Mouse (Mus musculus) liver, embryonic 11.5 days (tissue): ENCODE data around the gene Zfp575. TPM values are rescaled to one million over a fixed set of nuclear protein-coding genes. Genes with fewer than 3 reads are reported as not detected.
A peak's percentile ranks its signal among the peaks of the same experiment; 100 is the strongest.

Experiments
- ATAC-seq: fragments of 200-750 bp; cut with Nextera tagmentation; replicated peaks from 2 replicates; pipeline ENCODE4 v1.8.0; 2017; ENCODE audit warnings: moderate number of reproducible peaks, mild to moderate bottlenecking, moderate TSS enrichment, moderate library complexity; ENCODE audit not compliant: low FRiP score
- DNase-seq: peaks from one replicate; pipeline ENCODE4 v3.0.0-alpha.2; 2017; ENCODE audit warnings: low spot score
- H3K27ac ChIP-seq: fragments of 300-500 bp; sonication (generic); 2 replicates; pipeline ENCODE4 v1.5.1; 2014; ENCODE audit warnings: mild to moderate bottlenecking, low read depth, low read length, control low read depth
- H3K27me3 ChIP-seq: fragments of 300-500 bp; sonication (generic); replicated peaks from 2 replicates; pipeline ENCODE4 v1.6.1; 2014; ENCODE audit warnings: low read length, mixed read lengths; ENCODE audit not compliant: control insufficient read depth, insufficient read depth
- H3K36me3 ChIP-seq: fragments of 300-500 bp; sonication (generic); 2 replicates; pipeline ENCODE4 v1.6.1; 2014; ENCODE audit warnings: mild to moderate bottlenecking, low read length, moderate library complexity, mixed read lengths; ENCODE audit not compliant: control insufficient read depth, insufficient read depth
- H3K4me1 ChIP-seq: fragments of 300-500 bp; sonication (generic); replicated peaks from 2 replicates; pipeline ENCODE4 v1.6.1; 2014; ENCODE audit warnings: low read length, mixed read lengths; ENCODE audit not compliant: control insufficient read depth, insufficient read depth
- H3K4me2 ChIP-seq: fragments of 300-500 bp; sonication (generic); 2 replicates; pipeline ENCODE4 v1.6.1; 2014; ENCODE audit warnings: mild to moderate bottlenecking, control low read depth, moderate library complexity
- H3K4me3 ChIP-seq: fragments of 300-500 bp; sonication (generic); 2 replicates; pipeline ENCODE4 v1.5.1; 2014; ENCODE audit warnings: low read depth, low read length, control low read depth
- H3K9ac ChIP-seq: fragments of 300-500 bp; sonication (generic); 2 replicates; pipeline ENCODE4 v1.6.1; 2014; ENCODE audit warnings: low read depth, low read length, control low read depth
- H3K9me3 ChIP-seq: fragments of 300-500 bp; sonication (generic); 2 replicates; pipeline ENCODE4 v1.6.1; 2016; ENCODE audit warnings: low read length, inconsistent platforms, mixed read lengths; ENCODE audit not compliant: control insufficient read depth
- WGBS: fragments of 180-500 bp; shearing (Covaris S2); extraction: QIAGEN DNeasy Blood & Tissue Kit; methylation state at CpG from one replicate; pipeline ENCODE4 v1.1.7; 2014; 5-methylcytosine and 5-hydroxymethylcytosine counted together
- polyA plus RNA-seq: library from polyadenylated mRNA; unstranded; fragments of >200 nt; fragmentation: Nextera tagmentation; extraction: Ambion mirVana; gene quantifications from 2 replicates; pipeline ENCODE4 v1.2.1, GENCODE M21; 2014

Zfp575 gene
- polyA plus RNA-seq, 1 experiment from 2014 or later = 0.82 TPM

DNA sequence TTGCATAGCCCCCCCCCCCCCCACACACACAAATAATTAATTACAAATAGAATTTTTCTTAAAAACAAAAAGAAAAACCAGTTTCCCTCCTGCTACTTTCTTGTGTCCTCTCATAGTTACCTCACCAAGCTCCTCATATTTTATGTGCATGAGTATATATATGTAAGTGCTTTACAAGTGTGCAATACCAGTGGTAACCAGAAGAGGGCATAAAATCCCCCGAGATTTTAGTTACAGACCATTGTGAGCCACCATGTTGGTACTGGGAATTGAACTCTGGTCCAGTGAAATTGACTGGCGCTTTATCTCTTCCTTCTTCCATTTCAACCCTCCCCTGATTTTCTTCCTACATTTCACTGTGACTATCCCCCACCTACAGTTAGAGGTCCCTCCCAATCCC, 42.9 kb downstream of the Zfp575 start:
- no peak overlapping the region for H3K9ac ChIP-seq
- 74% methylated on average over 2 of the region's 2 CpGs for WGBS
- no peaks in the 10 kb centered on the region for H3K27me3 ChIP-seq
- peaks cover 10% of the 10 kb centered on the region for H3K4me1 ChIP-seq
- H3K4me3 ChIP-seq = no peak overlapping the region
- DNase-seq (no peak), ATAC-seq (no peak)
- 0 out of 2 replicates have a peak, but pooled peaks cover 7% of the 10 kb centered on the region for H3K36me3 ChIP-seq
- H3K9me3 ChIP-seq = no peaks in the 10 kb centered on the region
- no peak overlapping the region for H3K27ac ChIP-seq
- H3K4me2 ChIP-seq = no peak overlapping the region

- H3K4me3 ChIP-seq = no peak overlapping the region
- DNase-seq (no peak), ATAC-seq (no peak)
- no peaks in the 10 kb centered on the region for H3K9me3 ChIP-seq
- no peaks in the 10 kb centered on the region for H3K27me3 ChIP-seq
- H3K36me3 ChIP-seq = no peaks in the 10 kb centered on the region
- H3K27ac ChIP-seq = no peak overlapping the region
- 90% methylated on average over 4 of the region's 4 CpGs for WGBS
- no peaks in the 10 kb centered on the region for H3K4me1 ChIP-seq
- no peak overlapping the region for H3K9ac ChIP-seq
- no peak overlapping the region for H3K4me2 ChIP-seq
Measured at GRCm38 (mm10) chr7:24539686-24540085, 47.8 kb downstream of the Zfp575 start.

- no peak overlapping the region for H3K27ac ChIP-seq
- H3K9ac ChIP-seq = no peak overlapping the region
- 61% methylated on average over 5 of the region's 5 CpGs for WGBS
- H3K27me3 ChIP-seq = peaks cover 7% of the 10 kb centered on the region
- ATAC-seq (no peak), DNase-seq (no peak)
- H3K4me2 ChIP-seq = no peak overlapping the region
- no peak overlapping the region for H3K4me3 ChIP-seq
- peaks cover 4% of the 10 kb centered on the region for H3K36me3 ChIP-seq
- no peaks in the 10 kb centered on the region for H3K9me3 ChIP-seq
- no peaks in the 10 kb centered on the region for H3K4me1 ChIP-seq
Measured at GRCm38 (mm10) chr7:24538701-24539100, 48.7 kb downstream of the Zfp575 start.

- Histone ChIP-seq H3K27ac (no peak overlapping the region), H3K9ac (no peak overlapping the region), H3K9me3 (no peaks in the 10 kb centered on the region), H3K36me3 (peaks cover 8% of the 10 kb centered on the region), H3K4me1 (no peaks in the 10 kb centered on the region), H3K4me3 (no peak overlapping the region), H3K27me3 (peaks cover 12% of the 10 kb centered on the region), H3K4me2 (no peak overlapping the region)
- DNase-seq (no peak), ATAC-seq (no peak)
- 46% methylated on average over 5 of the region's 5 CpGs for WGBS
Measured at GRCm38 (mm10) chr7:24538154-24538553, 49.3 kb downstream of the Zfp575 start.

- ATAC-seq (no peak), DNase-seq (no peak)
- Histone ChIP-seq H3K27me3 (peaks cover 13% of the 10 kb centered on the region), H3K4me3 (no peak overlapping the region), H3K4me1 (no peaks in the 10 kb centered on the region), H3K9ac (no peak overlapping the region), H3K27ac (no peak overlapping the region), H3K36me3 (peaks cover 9% of the 10 kb centered on the region), H3K9me3 (no peaks in the 10 kb centered on the region), H3K4me2 (no peak overlapping the region)
- 71% methylated on average over 5 of the region's 5 CpGs for WGBS
Measured at GRCm38 (mm10) chr7:24537591-24537990, 49.9 kb downstream of the Zfp575 start.

DNA sequence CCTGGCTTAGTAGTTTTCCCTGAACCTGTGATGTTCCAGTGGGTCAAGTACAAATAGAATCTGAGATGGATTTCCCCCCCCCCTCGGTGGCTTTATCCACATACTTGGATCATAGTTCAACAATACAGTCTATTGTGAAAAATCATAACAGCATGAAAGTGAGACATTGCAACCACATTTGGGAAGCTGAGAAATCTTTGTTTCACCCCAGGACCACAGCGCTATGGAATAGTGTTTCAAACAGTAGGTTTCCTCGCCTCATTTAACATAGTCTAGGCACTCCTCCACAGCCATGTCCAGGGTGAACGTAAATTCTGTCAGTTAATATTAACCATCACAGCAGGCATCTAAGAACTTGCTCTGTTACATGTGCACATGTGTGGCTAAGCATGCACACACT, 50.4 kb downstream of the Zfp575 start:
- no peak for DNase-seq
- H3K9me3 ChIP-seq = no peaks in the 10 kb centered on the region
- peaks cover 9% of the 10 kb centered on the region for H3K36me3 ChIP-seq
- no peak overlapping the region for H3K27ac ChIP-seq
- peaks cover 2% of the 10 kb centered on the region; the same call in 1 of the 2 replicates for H3K4me1 ChIP-seq
- H3K4me2 ChIP-seq = no peak overlapping the region
- no peak for ATAC-seq
- H3K4me3 ChIP-seq = no peak overlapping the region
- peaks cover 13% of the 10 kb centered on the region for H3K27me3 ChIP-seq
- H3K9ac ChIP-seq = no peak overlapping the region
- 84% methylated on average over 4 of the region's 4 CpGs for WGBS

DNA sequence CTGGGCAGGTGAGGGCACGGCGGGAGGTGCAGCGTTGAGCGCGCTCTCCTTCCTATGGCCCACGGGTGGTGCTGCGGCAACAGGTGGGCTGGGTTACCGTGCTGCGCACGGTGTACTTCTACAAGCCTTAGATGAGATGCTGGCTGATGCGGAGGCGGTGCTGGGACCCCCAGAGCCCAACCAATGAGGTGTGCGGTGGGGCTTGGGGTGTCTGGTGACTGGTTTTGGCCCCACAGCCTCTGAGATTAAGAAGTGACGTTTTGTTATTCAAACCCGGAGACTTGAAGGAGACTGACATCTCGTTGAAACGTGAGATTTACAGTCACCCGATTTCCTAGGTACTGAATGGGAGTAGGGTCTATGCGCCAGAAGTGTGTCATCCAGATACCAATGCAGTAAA, 53.1 kb downstream of the Zfp575 start:
- Histone ChIP-seq H3K27me3 (peaks cover 13% of the 10 kb centered on the region), H3K4me2 (peak overlapping the region; percentile 17; the same call in 1 of the 2 replicates), H3K9ac (no peak overlapping the region), H3K9me3 (no peaks in the 10 kb centered on the region), H3K36me3 (peaks cover 9% of the 10 kb centered on the region), H3K27ac (no peak overlapping the region), H3K4me3 (no peak overlapping the region), H3K4me1 (peaks cover 14% of the 10 kb centered on the region)
- no peak for ATAC-seq
- 58% methylated on average over 19 of the region's 19 CpGs for WGBS
- DNase-seq = no peak

Other genes starting within 250 kb of the Zfp575 start
- not detected in 2 replicates for gene Lypd5, start 238.4 kb downstream of the Zfp575 start, polyA plus RNA-seq
- gene Kcnn4, start 217.4 kb downstream of the Zfp575 start, polyA plus RNA-seq = 119 and 123 TPM in 2 replicates
- gene Smg9, start 188.0 kb downstream of the Zfp575 start, polyA plus RNA-seq = 30.2 and 34.8 TPM in 2 replicates
- gene Irgc1, start 135.3 kb downstream of the Zfp575 start, polyA plus RNA-seq = not detected in 2 replicates
- gene Plaur, start 125.2 kb downstream of the Zfp575 start, polyA plus RNA-seq = 5.6 and 5.7 TPM in 2 replicates
- 0.25 and 0.27 TPM in 2 replicates for gene Cadm4, start 105.6 kb downstream of the Zfp575 start, polyA plus RNA-seq
- gene Zfp428, start 80.6 kb downstream of the Zfp575 start, polyA plus RNA-seq = 20.3 and 23.0 TPM in 2 replicates
- gene AC161166.1, start 75.2 kb downstream of the Zfp575 start, polyA plus RNA-seq = 0.34 TPM in 1 of 2 replicates, not detected in the other
- 3.5 and 4.1 TPM in 2 replicates for gene Irgq, start 57.0 kb downstream of the Zfp575 start, polyA plus RNA-seq
- not detected in 2 replicates for gene Pinlyp, start 41.5 kb downstream of the Zfp575 start, polyA plus RNA-seq
- gene Xrcc1, start 41.4 kb downstream of the Zfp575 start, polyA plus RNA-seq = 91.0 and 102 TPM in 2 replicates
- 20.7 and 21.9 TPM in 2 replicates for gene Ethe1, start 98 bp downstream of the Zfp575 start, polyA plus RNA-seq
- 0.13 and 0.14 TPM in 2 replicates for gene Phldb3, start 23.1 kb upstream of the Zfp575 start, polyA plus RNA-seq
- gene Lypd3, start 48.9 kb upstream of the Zfp575 start, polyA plus RNA-seq = 0.10 TPM in 1 of 2 replicates, not detected in the other
- gene Tex101, start 89.0 kb upstream of the Zfp575 start, polyA plus RNA-seq = not detected in 2 replicates
- not detected in 2 replicates for gene BC049730, start 121.6 kb upstream of the Zfp575 start, polyA plus RNA-seq
- gene Gm4763, start 139.3 kb upstream of the Zfp575 start, polyA plus RNA-seq = not detected in 2 replicates
- gene Cd177, start 172.7 kb upstream of the Zfp575 start, polyA plus RNA-seq = 0.31 and 0.33 TPM in 2 replicates
- gene Ceacam10, start 189.6 kb upstream of the Zfp575 start, polyA plus RNA-seq = not detected in 2 replicates